Mouse (Mus musculus) testis, postnatal 10 days (tissue): ENCODE data around the gene 4931406P16Rik.

Source experiments
- DNase-seq: peaks from one replicate; pipeline ENCODE4 v3.0.0; 2021; ENCODE audit warnings: low spot score

Gene 4931406P16Rik

DNA sequence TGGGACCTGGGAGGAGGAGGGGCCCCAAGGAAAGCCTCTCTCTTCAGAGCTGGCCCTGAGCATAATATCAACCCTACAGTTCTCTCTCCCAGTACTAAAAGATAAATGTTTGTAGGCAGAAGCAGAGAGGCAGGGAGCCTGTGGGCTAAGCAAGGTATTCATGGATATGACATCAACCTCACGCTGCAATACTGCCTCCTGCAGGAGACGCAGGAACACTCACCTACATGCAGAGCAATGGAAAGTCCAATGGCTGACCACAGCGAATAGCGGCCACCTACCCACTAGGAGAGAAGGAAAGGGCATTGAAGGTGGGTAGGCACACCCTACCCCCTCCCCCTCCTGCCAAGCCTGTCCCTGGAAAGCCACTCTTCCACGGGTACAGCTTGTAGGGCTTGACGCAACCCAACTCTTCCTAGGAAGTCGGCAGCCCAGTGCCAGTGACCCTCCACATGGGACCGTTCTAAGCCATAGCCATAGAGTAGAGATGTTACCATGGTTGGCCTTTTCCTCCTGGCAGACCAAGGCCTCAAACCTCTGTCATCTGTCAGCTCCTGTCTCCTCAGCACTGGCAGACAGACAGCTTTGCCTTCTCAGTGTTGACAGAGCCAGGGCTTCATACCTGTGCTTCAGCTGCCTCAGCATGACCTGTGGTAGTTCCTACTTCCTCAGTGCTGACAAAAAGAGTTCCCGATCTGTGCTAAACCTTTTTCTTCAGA lies 105.2 kb downstream of the 4931406P16Rik start:
- DNase-seq: no peak

DNA sequence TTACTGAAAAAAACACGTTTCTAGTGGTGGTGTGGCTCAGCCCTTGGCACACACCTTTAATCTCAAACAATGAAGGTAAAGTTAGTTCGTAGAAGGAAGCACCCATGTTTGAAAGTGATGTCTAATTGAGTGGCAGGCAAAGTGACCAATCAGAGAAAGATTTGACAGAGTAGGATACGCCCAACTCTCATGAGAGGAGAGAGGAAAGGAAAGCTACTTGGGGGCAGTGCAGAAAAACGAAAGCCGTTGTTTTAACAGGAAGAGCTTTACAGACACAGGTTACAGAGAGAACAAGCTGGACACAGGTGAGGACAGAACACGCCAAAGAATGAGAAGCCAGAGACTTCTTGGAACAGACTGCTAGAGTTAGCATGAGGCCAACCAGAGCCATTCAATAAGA lies 107.0 kb downstream of the 4931406P16Rik start:
- DNase-seq: no peak

DNA sequence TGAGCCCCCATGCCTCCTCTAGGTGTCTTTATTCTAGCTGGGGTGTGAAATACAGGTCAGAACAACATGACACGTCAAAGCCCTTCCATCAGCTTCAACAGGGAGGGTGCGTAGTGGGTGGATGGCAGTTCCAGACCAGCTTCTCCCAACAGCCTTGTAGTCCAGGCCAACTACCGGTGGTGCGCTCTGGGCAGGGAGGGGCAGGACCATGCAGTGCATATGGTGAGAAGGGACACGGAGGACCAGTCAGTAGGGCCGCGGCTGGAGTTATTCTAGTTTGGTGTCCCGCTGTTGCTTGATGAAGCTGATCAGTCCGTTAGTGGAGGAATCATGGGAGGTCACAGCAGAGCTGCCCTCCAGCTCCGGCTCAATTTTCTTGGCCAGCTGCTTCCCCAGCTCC lies 111.2 kb downstream of the 4931406P16Rik start:
- peak; percentile 23 for DNase-seq

DNA sequence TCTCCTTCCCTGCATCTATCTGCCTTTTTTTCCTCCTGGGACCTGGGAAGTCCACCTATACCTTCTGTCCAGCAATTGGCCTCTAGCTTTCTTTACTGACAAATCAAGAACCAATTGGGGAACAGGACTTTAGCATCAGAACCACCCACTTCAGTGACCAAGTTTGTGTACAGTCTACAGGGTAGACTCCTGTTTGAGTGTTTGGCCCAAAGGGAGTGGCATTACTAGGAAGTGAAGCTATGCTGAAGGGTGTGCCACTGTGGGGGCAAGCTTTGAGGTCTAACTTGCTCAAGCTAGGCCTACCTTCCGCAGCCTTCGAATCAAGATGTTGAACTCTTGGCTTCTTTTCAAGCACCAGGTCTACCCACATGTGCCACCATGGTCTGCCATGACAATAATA lies 112.5 kb downstream of the 4931406P16Rik start:
- no peak for DNase-seq

DNA sequence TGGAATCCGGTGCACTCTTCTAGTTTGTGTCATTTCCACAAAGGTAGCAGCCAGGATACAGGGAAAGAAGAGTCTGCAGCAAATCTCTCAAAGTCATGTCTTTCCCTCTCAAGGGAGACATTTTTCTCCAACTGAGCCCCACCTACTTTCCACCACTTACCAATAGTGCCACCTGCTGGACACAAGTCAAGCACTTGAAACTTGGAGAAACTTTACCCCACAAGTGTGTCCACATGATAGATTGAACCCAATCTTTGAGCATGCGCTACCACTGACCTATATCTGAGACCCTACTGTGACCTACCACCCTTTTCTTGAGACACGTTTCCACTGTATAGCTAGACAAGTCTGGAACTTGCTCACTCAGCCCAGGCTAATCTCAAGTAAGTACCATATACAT lies 115.0 kb downstream of the 4931406P16Rik start:
- DNase-seq: peak; percentile 47

DNA sequence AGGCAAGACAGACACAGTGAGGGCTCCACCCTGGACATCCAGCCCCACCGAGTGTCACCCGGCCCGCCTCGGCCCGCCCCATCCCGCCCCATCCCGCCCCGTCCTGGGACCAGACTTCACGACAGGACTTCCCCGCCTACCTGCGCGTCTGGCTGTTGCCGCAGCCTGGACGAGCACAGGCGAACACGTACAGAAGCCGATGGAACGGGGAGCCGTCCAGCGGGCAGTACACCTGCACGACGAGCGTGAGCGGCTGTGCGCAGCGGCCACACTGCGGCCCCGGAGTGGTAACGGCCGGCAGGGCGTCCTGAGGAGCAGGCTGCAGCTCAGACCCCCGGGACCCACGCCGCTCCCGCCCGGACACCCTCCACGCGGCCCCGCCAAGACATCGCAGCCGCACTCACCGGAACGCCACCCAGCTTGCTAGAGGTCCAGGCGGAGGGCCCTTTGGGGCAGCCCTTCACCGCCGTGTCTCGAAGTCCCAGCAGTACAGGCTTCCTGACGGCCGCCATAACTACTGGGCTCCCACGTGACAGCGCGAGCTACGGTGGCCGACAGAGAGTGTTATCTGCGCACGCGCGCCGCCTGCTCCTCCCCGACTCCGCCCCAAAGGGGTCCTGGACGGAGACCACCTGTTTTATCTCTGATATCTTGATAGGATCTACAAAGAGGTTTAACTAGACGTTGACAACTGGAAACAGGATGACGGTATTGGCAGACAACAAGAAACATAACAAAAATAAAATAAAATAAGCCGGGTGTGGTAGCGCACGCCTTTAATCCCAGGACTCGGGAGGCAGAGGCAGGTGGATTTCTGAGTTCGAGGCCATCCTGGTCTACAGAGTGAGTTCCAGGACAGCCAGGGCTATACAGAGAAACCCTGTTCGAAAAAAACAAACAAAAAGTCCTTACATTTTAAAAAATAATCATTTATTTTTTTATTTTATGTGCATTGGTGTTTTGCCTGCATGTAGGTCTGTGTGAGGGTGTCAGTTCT lies 116.9 kb downstream of the 4931406P16Rik start, which contains the start of gene Pdcd2l:
TSS of gene Pdcd2l (minus strand) at position 530 of the 997 bp plus-strand sequence.
- peak; percentile 96 for DNase-seq

DNA sequence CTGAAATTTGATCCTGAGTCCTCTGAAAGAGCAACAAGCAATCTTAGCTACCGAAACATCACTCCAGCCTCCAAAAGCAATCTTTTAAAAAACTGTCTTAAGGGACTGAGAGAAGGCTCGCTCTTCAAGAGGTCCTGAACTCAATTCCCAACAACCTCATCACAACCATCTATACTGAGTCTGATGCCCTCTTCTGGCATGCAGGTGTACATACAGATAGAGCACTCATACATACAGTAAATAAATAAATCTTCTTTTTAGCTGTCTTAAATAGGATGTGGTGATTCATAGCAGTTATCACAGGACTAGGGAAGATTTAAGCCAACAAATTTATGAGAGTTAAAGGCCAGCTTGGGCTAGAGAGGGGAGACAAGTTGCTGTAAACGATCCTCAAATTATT lies 117.7 kb downstream of the 4931406P16Rik start:
- no peak for DNase-seq

DNA sequence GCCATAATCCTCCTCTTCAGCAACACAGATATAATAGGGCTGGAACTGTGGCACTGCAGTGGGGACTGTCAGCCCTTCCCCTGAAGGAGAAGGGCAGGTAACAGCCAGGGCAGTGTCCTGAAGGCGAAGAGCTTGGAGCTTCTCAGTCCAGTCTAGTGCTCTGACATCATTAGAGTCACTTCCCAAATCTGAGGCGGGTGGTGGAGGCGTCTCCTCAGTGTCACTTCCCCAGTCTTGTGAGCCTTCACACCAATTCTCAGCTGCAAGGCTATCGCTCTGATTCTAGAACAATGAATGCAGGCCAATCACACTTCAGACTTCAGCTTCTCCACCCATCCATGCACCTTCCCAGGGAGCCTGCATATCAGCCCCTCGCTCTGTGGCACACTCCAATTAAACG lies 120.5 kb downstream of the 4931406P16Rik start:
- no peak for DNase-seq

DNA sequence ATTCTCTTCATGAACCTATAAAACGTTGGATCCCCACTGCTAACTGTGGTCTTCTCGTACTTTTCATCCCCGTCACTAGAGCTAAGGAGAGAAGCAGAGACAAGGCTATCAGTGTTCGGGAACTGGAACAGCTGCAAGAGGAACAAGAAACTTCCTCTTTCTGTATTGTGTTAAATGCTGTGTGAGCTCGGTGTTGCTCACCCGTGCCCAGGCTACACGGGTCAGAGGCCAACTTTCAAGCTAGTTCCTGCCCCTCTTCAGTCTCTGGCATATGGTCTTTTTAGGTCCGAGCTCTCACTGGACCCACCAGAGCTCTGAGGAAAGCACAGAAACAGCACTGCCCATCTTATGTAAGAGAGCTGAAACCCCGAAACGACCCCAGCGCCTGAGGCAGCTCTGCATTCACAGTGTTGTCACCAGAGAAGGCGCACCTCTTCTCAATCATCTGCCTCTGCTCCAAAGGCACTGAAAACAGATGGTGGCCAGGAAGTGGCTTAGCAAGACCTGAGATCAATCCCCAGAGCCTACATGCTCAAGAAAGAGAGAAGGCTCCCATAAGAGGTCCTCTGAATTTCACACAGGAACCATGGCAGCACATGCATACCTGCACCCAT lies 123.9 kb downstream of the 4931406P16Rik start:
- no peak for DNase-seq
